Mouse (Mus musculus) heart, embryonic 15.5 days (tissue): ENCODE measurements around the gene Bcl7a. TPM values are rescaled to one million over a fixed set of nuclear protein-coding genes. Genes with fewer than 3 reads are reported as not detected.
A peak's percentile ranks its signal among the peaks of the same experiment; 100 is the strongest.

ENCODE experiments used
- ATAC-seq: fragments of 200-750 bp; cut with Nextera tagmentation; replicated peaks from 2 replicates; pipeline ENCODE4 v1.8.0; 2017; ENCODE audit warnings: low read depth, moderate TSS enrichment; ENCODE audit not compliant: insufficient number of reproducible peaks, insufficient read depth, low FRiP score
- H3K27ac ChIP-seq: fragments of 300-500 bp; sonication (generic); 2 replicates; pipeline ENCODE4 v1.5.1; 2015; ENCODE audit warnings: mild to moderate bottlenecking, inconsistent platforms
- H3K27me3 ChIP-seq: fragments of 300-500 bp; sonication (generic); 2 replicates; pipeline ENCODE4 v1.6.1; 2015; ENCODE audit warnings: inconsistent platforms
- H3K36me3 ChIP-seq: fragments of 300-500 bp; sonication (generic); 2 replicates; pipeline ENCODE4 v1.6.1; 2015; ENCODE audit warnings: mild to moderate bottlenecking, inconsistent platforms
- H3K4me1 ChIP-seq: fragments of 300-500 bp; sonication (generic); replicated peaks from 2 replicates; pipeline ENCODE4 v1.6.1; 2015; ENCODE audit warnings: inconsistent platforms
- H3K4me2 ChIP-seq: fragments of 300-500 bp; sonication (generic); 2 replicates; pipeline ENCODE4 v1.6.1; 2015; ENCODE audit warnings: inconsistent platforms, mild to moderate bottlenecking, moderate library complexity
- H3K4me3 ChIP-seq: fragments of 300-500 bp; sonication (generic); 2 replicates; pipeline ENCODE4 v1.5.1; 2015; ENCODE audit warnings: mild to moderate bottlenecking, inconsistent platforms
- H3K9ac ChIP-seq: fragments of 300-500 bp; sonication (generic); 2 replicates; pipeline ENCODE4 v1.6.1; 2015; ENCODE audit warnings: mild to moderate bottlenecking, inconsistent platforms
- H3K9me3 ChIP-seq: fragments of 300-500 bp; sonication (generic); replicated peaks from 2 replicates; pipeline ENCODE4 v1.6.1; 2016; ENCODE audit warnings: inconsistent platforms
- WGBS: fragments of 180-500 bp; shearing (Covaris S2); methylation state at CpG from one replicate; pipeline ENCODE4 v1.1.7; 2015; ENCODE audit warnings: mixed read lengths; 5-methylcytosine and 5-hydroxymethylcytosine counted together
- polyA plus RNA-seq: library from polyadenylated mRNA; unstranded; fragments of >200 nt; fragmentation: Nextera tagmentation; extraction: Ambion mirVana; gene quantifications from 2 replicates; pipeline ENCODE4 v1.2.1, GENCODE M21; 2015

Gene Bcl7a
- polyA plus RNA-seq, 1 experiment from 2014 or later, result 12.4 TPM

- no peaks in the 10 kb centered on the region for H3K9me3 ChIP-seq
- ATAC-seq, result no peak
- no peak overlapping the region for H3K27ac ChIP-seq
- H3K9ac ChIP-seq, result no peak overlapping the region
- peaks cover 49% of the 10 kb centered on the region for H3K36me3 ChIP-seq
- 84% methylated on average over 4 of the region's 4 CpGs for WGBS
- H3K27me3 ChIP-seq, result no peaks in the 10 kb centered on the region
- no peak overlapping the region for H3K4me2 ChIP-seq
- H3K4me3 ChIP-seq, result no peak overlapping the region
- H3K4me1 ChIP-seq, result peaks cover 15% of the 10 kb centered on the region
Observed at GRCm38 (mm10) chr5:123362911-123363310, 19.3 kb downstream of the Bcl7a start.

- 43% methylated on average over 11 of the region's 11 CpGs for WGBS
- Histone ChIP-seq H3K9ac (no peak overlapping the region), H3K4me2 (no peak overlapping the region; the same call in 1 of the 2 replicates), H3K36me3 (peaks cover 33% of the 10 kb centered on the region), H3K27me3 (no peaks in the 10 kb centered on the region), H3K4me1 (peaks cover 15% of the 10 kb centered on the region), H3K9me3 (no peaks in the 10 kb centered on the region), H3K27ac (peak overlapping the region; percentile 94), H3K4me3 (no peak overlapping the region)
- peak; percentile 77; the same call in 1 of the 2 replicates for ATAC-seq
Observed at GRCm38 (mm10) chr5:123364302-123364971, 20.8 kb downstream of the Bcl7a start.

- ATAC-seq, result no peak
- Histone ChIP-seq H3K4me3 (no peak overlapping the region), H3K9me3 (no peaks in the 10 kb centered on the region), H3K27ac (no peak overlapping the region), H3K36me3 (peaks cover 51% of the 10 kb centered on the region), H3K4me2 (no peak overlapping the region), H3K27me3 (no peaks in the 10 kb centered on the region), H3K9ac (no peak overlapping the region), H3K4me1 (peaks cover 12% of the 10 kb centered on the region)
- WGBS, result 76% methylated on average over 13 of the region's 13 CpGs
Observed at GRCm38 (mm10) chr5:123368869-123369488, 25.3 kb downstream of the Bcl7a start.

- no peak overlapping the region for H3K4me2 ChIP-seq
- peaks cover 1% of the 10 kb centered on the region; the same call in 1 of the 2 replicates for H3K4me1 ChIP-seq
- no peak for ATAC-seq
- H3K9me3 ChIP-seq, result no peaks in the 10 kb centered on the region
- peaks cover 56% of the 10 kb centered on the region for H3K36me3 ChIP-seq
- H3K27ac ChIP-seq, result no peak overlapping the region
- H3K27me3 ChIP-seq, result no peaks in the 10 kb centered on the region
- WGBS, result 87% methylated on average over 5 of the region's 5 CpGs
- H3K9ac ChIP-seq, result no peak overlapping the region
- H3K4me3 ChIP-seq, result no peak overlapping the region
Observed at GRCm38 (mm10) chr5:123370049-123370448, 26.4 kb downstream of the Bcl7a start.

GRCm38 (mm10) chr5:123375262-123375661, 31.6 kb downstream of the Bcl7a start:
- Histone ChIP-seq H3K9me3 (no peaks in the 10 kb centered on the region), H3K4me2 (no peak overlapping the region), H3K27ac (no peak overlapping the region), H3K4me3 (no peak overlapping the region), H3K9ac (no peak overlapping the region), H3K27me3 (no peaks in the 10 kb centered on the region), H3K36me3 (peaks cover 39% of the 10 kb centered on the region), H3K4me1 (peaks cover 24% of the 10 kb centered on the region)
- 88% methylated on average over 10 of the region's 10 CpGs for WGBS
- ATAC-seq, result no peak

- no peak for ATAC-seq
- 84% methylated on average over 6 of the region's 6 CpGs for WGBS
- H3K27me3 ChIP-seq, result no peaks in the 10 kb centered on the region
- H3K4me3 ChIP-seq, result no peak overlapping the region
- H3K9ac ChIP-seq, result no peak overlapping the region
- H3K9me3 ChIP-seq, result no peaks in the 10 kb centered on the region
- peaks cover 24% of the 10 kb centered on the region for H3K4me1 ChIP-seq
- peaks cover 33% of the 10 kb centered on the region for H3K36me3 ChIP-seq
- H3K27ac ChIP-seq, result peak overlapping the region; percentile 31; the same call in 1 of the 2 replicates
- H3K4me2 ChIP-seq, result peak overlapping the region; percentile 27; the same call in 1 of the 2 replicates
Observed at GRCm38 (mm10) chr5:123375793-123376452, 32.3 kb downstream of the Bcl7a start.

- Histone ChIP-seq H3K4me2 (peak overlapping the region; percentile 27; the same call in 1 of the 2 replicates), H3K9ac (no peak overlapping the region), H3K27me3 (no peaks in the 10 kb centered on the region), H3K4me1 (peaks cover 24% of the 10 kb centered on the region), H3K9me3 (no peaks in the 10 kb centered on the region), H3K4me3 (no peak overlapping the region), H3K27ac (peak overlapping the region; percentile 46), H3K36me3 (peaks cover 26% of the 10 kb centered on the region)
- WGBS, result 22% methylated on average over 10 of the region's 10 CpGs
- peak; percentile 59 for ATAC-seq
Observed at GRCm38 (mm10) chr5:123376569-123376968, 32.9 kb downstream of the Bcl7a start.

GRCm38 (mm10) chr5:123377120-123377955, 33.7 kb downstream of the Bcl7a start:
- Histone ChIP-seq H3K4me1 (peaks cover 30% of the 10 kb centered on the region), H3K9ac (no peak overlapping the region), H3K4me2 (peak overlapping the region; percentile 27; the same call in 1 of the 2 replicates), H3K36me3 (peaks cover 19% of the 10 kb centered on the region), H3K4me3 (no peak overlapping the region), H3K27me3 (no peaks in the 10 kb centered on the region), H3K9me3 (no peaks in the 10 kb centered on the region), H3K27ac (peak overlapping the region; percentile 46)
- ATAC-seq, result no peak
- WGBS, result 45% methylated on average over 15 of the region's 15 CpGs

GRCm38 (mm10) chr5:123378712-123379111, 35.1 kb downstream of the Bcl7a start:
- Histone ChIP-seq H3K4me3 (no peak overlapping the region), H3K9me3 (no peaks in the 10 kb centered on the region), H3K4me2 (no peak overlapping the region), H3K4me1 (peaks cover 30% of the 10 kb centered on the region), H3K9ac (no peak overlapping the region), H3K27me3 (no peaks in the 10 kb centered on the region), H3K27ac (no peak overlapping the region), H3K36me3 (peaks cover 6% of the 10 kb centered on the region; the same call in 1 of the 2 replicates)
- no peak for ATAC-seq
- WGBS, result 64% methylated on average over 9 of the region's 9 CpGs

DNA sequence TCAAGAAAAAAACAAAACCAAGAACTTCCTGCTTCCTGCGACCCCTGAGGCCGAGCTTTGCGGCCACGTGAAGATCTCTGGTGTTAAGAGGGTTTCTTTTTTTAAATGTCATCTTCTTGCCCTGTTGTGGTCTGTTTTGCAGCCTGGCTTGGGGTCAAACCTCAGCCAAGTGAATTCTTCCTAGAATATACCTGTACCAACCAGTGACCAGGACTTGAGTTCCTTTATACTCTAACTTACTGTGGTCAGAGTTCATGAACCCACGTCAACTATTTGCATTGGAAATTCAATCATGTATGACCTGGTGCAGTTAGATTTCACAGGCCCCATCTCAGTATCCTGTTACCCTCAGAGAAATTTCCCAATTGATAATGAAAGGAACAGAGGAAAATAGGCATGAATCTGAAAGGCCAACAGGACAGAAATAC, 35.9 kb downstream of the Bcl7a start:
- Histone ChIP-seq H3K9ac (no peak overlapping the region), H3K9me3 (no peaks in the 10 kb centered on the region), H3K4me1 (peaks cover 30% of the 10 kb centered on the region), H3K27me3 (no peaks in the 10 kb centered on the region), H3K4me2 (no peak overlapping the region), H3K4me3 (no peak overlapping the region), H3K36me3 (no peaks in the 10 kb centered on the region), H3K27ac (no peak overlapping the region)
- ATAC-seq, result no peak
- 51% methylated on average over 5 of the region's 5 CpGs for WGBS

GRCm38 (mm10) chr5:123381968-123382367, 38.3 kb downstream of the Bcl7a start:
- H3K9me3 ChIP-seq, result no peaks in the 10 kb centered on the region
- peak overlapping the region; percentile 44 for H3K4me2 ChIP-seq
- 13% methylated on average over 20 of the region's 20 CpGs for WGBS
- peak overlapping the region; percentile 11; the same call in 1 of the 2 replicates for H3K4me3 ChIP-seq
- H3K36me3 ChIP-seq, result no peaks in the 10 kb centered on the region
- no peak overlapping the region for H3K27ac ChIP-seq
- H3K27me3 ChIP-seq, result no peaks in the 10 kb centered on the region
- peak; percentile 32; the same call in 1 of the 2 replicates for ATAC-seq
- H3K9ac ChIP-seq, result no peak overlapping the region
- peaks cover 21% of the 10 kb centered on the region for H3K4me1 ChIP-seq
